Mouse (Mus musculus): ENCODE results near the gene Fbxo46.
A peak's percentile ranks its signal among the peaks of the same experiment; 100 is the strongest.
"Not testable (repeated sequence)": the region's sequence is repeated elsewhere in the genome, so short reads cannot be mapped to it uniquely, and the experiment has no call there.

The Fbxo46 gene

GRCm38 (mm10) chr7:19119631-19120429 lies at the start of gene Fbxo46:
Gene Fbxo46, plus strand, starts transcription at chr7:19119859.
- DNase-seq = peak; percentile 90 to 97

GRCm38 (mm10) chr7:19071024-19071423 lies 48.6 kb upstream of the Fbxo46 start:
- not testable (repeated sequence) for DNase-seq

GRCm38 (mm10) chr7:19073504-19073903 lies 46.2 kb upstream of the Fbxo46 start:
- peak in 1 of 2 experiments; percentile 55 for DNase-seq

- DNase-seq = no peak
Measured at GRCm38 (mm10) chr7:19074494-19074893, 45.2 kb upstream of the Fbxo46 start.

GRCm38 (mm10) chr7:19075231-19075630 lies 44.4 kb upstream of the Fbxo46 start:
- DNase-seq = no peak

GRCm38 (mm10) chr7:19075723-19076585 lies 43.7 kb upstream of the Fbxo46 start, which contains the start of gene Dmwd:
Gene Dmwd, plus strand, starts transcription at chr7:19076227.
- peak; percentile 87 to 93 for DNase-seq

GRCm38 (mm10) chr7:19076586-19076991 lies 43.1 kb upstream of the Fbxo46 start:
- peak; percentile 33 to 49 for DNase-seq

- no peak for DNase-seq
Measured at GRCm38 (mm10) chr7:19077761-19078160, 41.9 kb upstream of the Fbxo46 start.

- no peak for DNase-seq
Measured at GRCm38 (mm10) chr7:19078732-19079131, 40.9 kb upstream of the Fbxo46 start.

- no peak for DNase-seq
Measured at GRCm38 (mm10) chr7:19080451-19080950, 39.2 kb upstream of the Fbxo46 start.

- no peak for DNase-seq
Measured at GRCm38 (mm10) chr7:19082171-19082570, 37.5 kb upstream of the Fbxo46 start.

- no peak for DNase-seq
Measured at GRCm38 (mm10) chr7:19083096-19083495, 36.6 kb upstream of the Fbxo46 start.

GRCm38 (mm10) chr7:19083701-19084100 lies 36.0 kb upstream of the Fbxo46 start, which contains the start of gene Dmpk:
Gene Dmpk, plus strand, starts transcription at chr7:19083849.
- no peak for DNase-seq

- no peak for DNase-seq
Measured at GRCm38 (mm10) chr7:19084277-19084771, 35.3 kb upstream of the Fbxo46 start.

- no peak for DNase-seq
Measured at GRCm38 (mm10) chr7:19084921-19085473, 34.7 kb upstream of the Fbxo46 start.

- no peak for DNase-seq
Measured at GRCm38 (mm10) chr7:19085495-19085894, 34.2 kb upstream of the Fbxo46 start.

GRCm38 (mm10) chr7:19086042-19086441 lies 33.6 kb upstream of the Fbxo46 start:
- no peak for DNase-seq

GRCm38 (mm10) chr7:19086760-19087159 lies 32.9 kb upstream of the Fbxo46 start:
- DNase-seq = no peak

GRCm38 (mm10) chr7:19088813-19089212 lies 30.8 kb upstream of the Fbxo46 start:
- peak; percentile 42 to 68 for DNase-seq

- no peak for DNase-seq
Measured at GRCm38 (mm10) chr7:19091913-19092312, 27.7 kb upstream of the Fbxo46 start.

GRCm38 (mm10) chr7:19092381-19093173 lies 27.1 kb upstream of the Fbxo46 start:
- no peak for DNase-seq

GRCm38 (mm10) chr7:19093174-19093521 lies 26.5 kb upstream of the Fbxo46 start:
- peak; percentile 50 to 64 for DNase-seq

All from cerebellum, adult 18-20 months (tissue).